Mouse (Mus musculus) stomach, postnatal 0 days (tissue): ENCODE results near the gene Samd8. TPM values are rescaled to one million over a fixed set of nuclear protein-coding genes. Genes with fewer than 3 reads are reported as not detected.
A peak's percentile ranks its signal among the peaks of the same experiment; 100 is the strongest.

Experiments
- ATAC-seq: fragments of 200-750 bp; cut with Nextera tagmentation; 2 replicates; pipeline ENCODE4 v1.8.0; 2017; ENCODE audit not compliant: low FRiP score, low TSS enrichment
- DNase-seq: peaks from one replicate; pipeline ENCODE4 v3.0.0-alpha.2; 2016; ENCODE audit warnings: low spot score
- H3K27ac ChIP-seq: fragments of 300-500 bp; sonication (generic); replicated peaks from 2 replicates; pipeline ENCODE4 v1.5.1; 2014; ENCODE audit warnings: mild to moderate bottlenecking, control low read depth
- H3K27me3 ChIP-seq: fragments of 300-500 bp; sonication (generic); 2 replicates; pipeline ENCODE4 v1.6.1; 2014; ENCODE audit warnings: low read length; ENCODE audit not compliant: control insufficient read depth, insufficient read depth
- H3K36me3 ChIP-seq: fragments of 300-500 bp; sonication (generic); 2 replicates; pipeline ENCODE4 v1.6.1; 2014; ENCODE audit warnings: low read length, mixed read lengths; ENCODE audit not compliant: control insufficient read depth, insufficient read depth
- H3K4me1 ChIP-seq: fragments of 300-500 bp; sonication (generic); replicated peaks from 2 replicates; pipeline ENCODE4 v1.6.1; 2014; ENCODE audit warnings: antibody characterized with exemption; ENCODE audit not compliant: control insufficient read depth, insufficient read depth
- H3K4me2 ChIP-seq: fragments of 300-500 bp; sonication (generic); replicated peaks from 2 replicates; pipeline ENCODE4 v1.6.1; 2014; ENCODE audit warnings: low read depth, mild to moderate bottlenecking, control low read depth, moderate library complexity
- H3K4me3 ChIP-seq: fragments of 300-500 bp; sonication (generic); 2 replicates; pipeline ENCODE4 v1.5.1; 2014; ENCODE audit warnings: low read depth, low read length, control low read depth
- H3K9ac ChIP-seq: fragments of 300-500 bp; sonication (generic); 2 replicates; pipeline ENCODE4 v1.6.1; 2014; ENCODE audit warnings: mild to moderate bottlenecking, low read length, control low read depth, mixed read lengths
- H3K9me3 ChIP-seq: fragments of 300-500 bp; sonication (generic); 2 replicates; pipeline ENCODE4 v1.6.1; 2016; ENCODE audit warnings: low read length; ENCODE audit not compliant: control insufficient read depth
- CTCF ChIP-seq: IDR thresholded peaks from 2 replicates; pipeline ENCODE4 v1.5.1; 2016; ENCODE audit warnings: antibody characterized with exemption, low read depth, mild to moderate bottlenecking, moderate library complexity
- EP300 ChIP-seq: optimal IDR thresholded peaks from 2 replicates; pipeline ENCODE3; 2016; ENCODE audit warnings: antibody characterized with exemption
- WGBS: fragments of 180-500 bp; shearing (Covaris S2); extraction: QIAGEN DNeasy Blood & Tissue Kit; methylation state at CpG from one replicate; pipeline ENCODE4 v1.1.7; 2014; 5-methylcytosine and 5-hydroxymethylcytosine counted together
- polyA plus RNA-seq: library from polyadenylated mRNA; unstranded; fragments of >200 nt; fragmentation: Nextera tagmentation; extraction: Ambion mirVana; gene quantifications from 2 replicates; pipeline ENCODE4 v1.2.1, GENCODE M21; 2015

The Samd8 gene
- polyA plus RNA-seq, 1 experiment from 2014 or later = 15.3 TPM

DNA sequence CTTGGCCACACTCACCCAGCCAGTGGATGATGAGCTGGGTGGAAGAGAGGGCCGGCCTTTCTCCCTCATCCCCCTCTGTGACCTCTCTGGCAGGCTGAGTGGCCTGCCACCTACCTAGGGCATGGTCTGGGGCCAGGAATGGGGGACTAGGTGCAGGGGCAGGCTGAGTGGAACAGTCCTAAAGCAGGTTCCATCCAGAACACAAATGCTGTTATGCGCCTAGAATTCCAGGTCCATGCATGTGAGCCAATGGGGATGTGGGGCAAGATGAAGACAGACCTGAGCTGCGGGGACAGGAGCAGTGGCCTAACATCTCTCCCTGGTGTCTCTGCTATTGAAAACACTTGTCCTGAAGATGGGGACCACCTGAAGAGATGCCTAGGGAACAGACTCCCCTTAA lies 9.0 kb upstream of the Samd8 start:
- 84% methylated on average over 3 of the region's 3 CpGs for WGBS
- ATAC-seq (no peak), DNase-seq (peak; percentile 12)
- TF ChIP-seq EP300 = no peak
- TF ChIP-seq CTCF = no peak
- Histone ChIP-seq H3K9me3 (no peaks in the 10 kb centered on the region), H3K4me3 (no peak overlapping the region), H3K27ac (no peak overlapping the region), H3K4me2 (no peak overlapping the region), H3K9ac (no peak overlapping the region), H3K4me1 (no peaks in the 10 kb centered on the region), H3K36me3 (no peaks in the 10 kb centered on the region), H3K27me3 (no peaks in the 10 kb centered on the region)

DNA sequence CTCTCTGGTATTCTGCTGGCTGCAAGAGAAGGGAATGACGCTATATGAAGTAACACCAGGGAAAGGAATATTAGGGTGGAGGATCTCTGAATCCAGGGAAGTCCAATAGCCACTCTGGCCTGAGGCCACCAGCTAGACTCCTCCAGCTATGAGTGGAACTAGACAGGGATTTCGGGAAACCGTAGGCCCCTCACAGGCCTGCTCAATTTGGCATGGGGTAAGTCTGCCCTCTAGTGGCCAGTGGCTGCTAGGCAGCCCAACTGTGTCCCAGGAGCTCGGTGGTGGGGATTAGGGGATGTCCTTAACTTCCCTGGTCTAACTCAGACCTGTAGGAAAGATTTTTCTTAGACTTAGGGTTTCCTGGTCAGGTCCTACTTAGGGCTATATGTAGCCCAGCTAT lies 8.5 kb upstream of the Samd8 start:
- no peak overlapping the region for H3K4me2 ChIP-seq
- ATAC-seq (peak; percentile 68), DNase-seq (peak; percentile 82)
- no peaks in the 10 kb centered on the region for H3K36me3 ChIP-seq
- H3K9ac ChIP-seq = no peak overlapping the region
- TF ChIP-seq EP300 = no peak
- TF ChIP-seq CTCF = peak; percentile 100
- H3K9me3 ChIP-seq = no peaks in the 10 kb centered on the region
- H3K27ac ChIP-seq = no peak overlapping the region
- H3K4me3 ChIP-seq = no peak overlapping the region
- H3K4me1 ChIP-seq = no peaks in the 10 kb centered on the region
- 17% methylated on average over 4 of the region's 4 CpGs for WGBS
- no peaks in the 10 kb centered on the region for H3K27me3 ChIP-seq

DNA sequence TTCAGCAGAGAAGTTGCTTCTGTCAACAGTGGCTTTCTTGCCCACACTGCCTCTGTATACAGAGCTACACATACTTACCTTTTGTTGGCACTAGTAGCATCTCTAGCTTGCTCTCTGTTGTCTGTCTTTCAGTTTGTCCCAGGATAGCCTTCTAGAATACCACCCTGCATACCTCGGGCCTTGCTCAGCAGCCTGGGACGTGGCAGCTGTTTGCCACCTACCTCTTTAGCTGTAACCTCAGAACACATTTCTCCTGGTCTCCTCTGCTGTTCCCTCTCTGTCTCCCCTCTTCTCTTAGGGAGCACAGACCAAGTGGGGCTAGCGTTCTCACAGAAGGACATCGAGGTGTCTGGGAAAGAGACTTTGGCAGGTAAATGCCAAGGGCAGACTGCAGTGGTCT lies 7.9 kb upstream of the Samd8 start:
- Histone ChIP-seq H3K9ac (no peak overlapping the region), H3K4me1 (no peaks in the 10 kb centered on the region), H3K27me3 (no peaks in the 10 kb centered on the region), H3K9me3 (no peaks in the 10 kb centered on the region), H3K36me3 (no peaks in the 10 kb centered on the region), H3K4me3 (no peak overlapping the region), H3K4me2 (no peak overlapping the region), H3K27ac (no peak overlapping the region)
- no peak for ATAC-seq
- DNase-seq = peak; percentile 11
- TF ChIP-seq EP300 (no peak), CTCF (no peak)
- WGBS = 90% methylated on average over 4 of the region's 4 CpGs

DNA sequence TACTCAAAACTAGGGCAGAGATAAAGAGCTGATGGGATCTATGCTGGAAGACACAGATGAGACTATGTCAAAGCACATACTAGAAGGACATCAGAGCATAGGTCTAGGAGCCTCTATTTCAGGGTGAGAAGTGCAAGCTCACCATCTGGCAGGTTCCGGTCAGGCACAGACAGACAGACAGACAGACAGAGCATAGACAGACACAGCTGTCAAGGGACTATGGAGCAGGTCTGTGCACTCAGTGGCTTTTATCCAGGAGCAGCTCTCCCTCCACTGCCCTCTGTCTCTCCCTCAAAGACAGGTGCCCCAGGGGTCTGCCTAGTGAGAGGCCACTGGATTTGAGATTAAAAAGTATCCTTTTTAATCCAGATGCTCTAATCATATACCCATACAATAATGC lies 6.2 kb upstream of the Samd8 start:
- Histone ChIP-seq H3K27ac (no peak overlapping the region), H3K27me3 (no peaks in the 10 kb centered on the region), H3K9me3 (no peaks in the 10 kb centered on the region), H3K4me3 (no peak overlapping the region), H3K4me1 (no peaks in the 10 kb centered on the region), H3K36me3 (no peaks in the 10 kb centered on the region), H3K4me2 (no peak overlapping the region), H3K9ac (no peak overlapping the region)
- DNase-seq (peak; percentile 8), ATAC-seq (no peak)
- 100% methylated on average over 1 of the region's 1 CpGs for WGBS
- TF ChIP-seq CTCF (no peak), EP300 (no peak)

- no peak overlapping the region for H3K9ac ChIP-seq
- TF ChIP-seq CTCF (no peak), EP300 (no peak)
- no peaks in the 10 kb centered on the region for H3K36me3 ChIP-seq
- H3K4me2 ChIP-seq = no peak overlapping the region
- 67% methylated on average over 5 of the region's 5 CpGs for WGBS
- no peak overlapping the region for H3K27ac ChIP-seq
- no peaks in the 10 kb centered on the region for H3K9me3 ChIP-seq
- H3K27me3 ChIP-seq = no peaks in the 10 kb centered on the region
- no peak overlapping the region for H3K4me3 ChIP-seq
- no peaks in the 10 kb centered on the region for H3K4me1 ChIP-seq
- ATAC-seq = no peak
- peak; percentile 13 for DNase-seq
These were observed 5.2 kb upstream of the Samd8 start for GRCm38 (mm10) chr14:21745149-21745548.

DNA sequence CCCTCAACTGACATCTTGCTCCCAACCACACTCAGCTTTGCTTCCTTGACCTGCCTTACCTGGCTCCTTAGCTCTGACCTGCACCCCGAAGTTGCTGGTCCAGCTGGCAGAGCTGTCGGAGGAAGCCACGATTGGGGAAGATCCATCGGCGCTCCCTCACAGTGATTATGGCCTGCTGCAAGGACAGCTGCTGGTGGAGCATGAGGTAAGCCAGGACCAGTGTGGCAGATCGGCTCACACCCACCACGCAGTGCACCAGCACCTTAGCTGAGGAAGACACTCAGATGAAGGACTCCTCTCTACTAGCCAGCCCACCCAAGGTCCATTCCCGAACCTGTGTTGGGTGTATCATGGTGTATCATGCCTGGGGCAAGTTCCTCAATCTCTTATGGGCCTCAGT lies 4.1 kb upstream of the Samd8 start:
- DNase-seq = no peak
- no peak overlapping the region for H3K4me2 ChIP-seq
- ATAC-seq = no peak
- TF ChIP-seq EP300 (no peak), CTCF (no peak)
- no peaks in the 10 kb centered on the region for H3K9me3 ChIP-seq
- no peaks in the 10 kb centered on the region for H3K27me3 ChIP-seq
- WGBS = 90% methylated on average over 8 of the region's 8 CpGs
- H3K36me3 ChIP-seq = no peaks in the 10 kb centered on the region
- H3K9ac ChIP-seq = no peak overlapping the region
- no peak overlapping the region for H3K27ac ChIP-seq
- H3K4me1 ChIP-seq = no peaks in the 10 kb centered on the region
- H3K4me3 ChIP-seq = no peak overlapping the region

DNA sequence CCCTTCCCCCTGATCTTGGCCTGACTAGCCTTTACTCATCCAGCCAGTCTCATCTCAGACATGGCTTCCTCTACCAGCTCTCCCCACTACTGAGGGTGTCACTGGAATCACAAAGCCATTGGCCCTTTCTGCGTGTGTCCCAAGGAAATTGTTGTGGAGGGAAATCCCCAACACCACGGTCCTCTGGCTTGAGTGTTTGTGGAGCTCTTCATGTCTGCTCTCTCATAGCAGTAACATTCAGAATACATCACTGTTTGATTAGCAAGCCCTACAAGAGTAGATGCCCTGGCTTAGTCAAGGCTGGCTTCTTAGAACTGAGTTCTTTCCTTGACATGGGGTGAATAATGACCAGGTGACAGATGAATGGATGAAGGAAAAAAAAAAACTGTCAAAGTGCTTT lies 3.5 kb upstream of the Samd8 start:
- H3K36me3 ChIP-seq = no peaks in the 10 kb centered on the region
- H3K4me3 ChIP-seq = no peak overlapping the region
- no peak overlapping the region for H3K9ac ChIP-seq
- 70% methylated on average over 2 of the region's 2 CpGs for WGBS
- H3K27ac ChIP-seq = no peak overlapping the region
- no peaks in the 10 kb centered on the region for H3K27me3 ChIP-seq
- ATAC-seq (no peak), DNase-seq (peak; percentile 12)
- no peaks in the 10 kb centered on the region for H3K9me3 ChIP-seq
- no peak overlapping the region for H3K4me2 ChIP-seq
- TF ChIP-seq EP300 = no peak
- TF ChIP-seq CTCF = no peak
- no peaks in the 10 kb centered on the region for H3K4me1 ChIP-seq
